Mouse (Mus musculus) cortical plate, adult 2 months (tissue): ENCODE data around the gene Fancc. TPM values are rescaled to one million over a fixed set of nuclear protein-coding genes. Genes with fewer than 3 reads are reported as not detected.

Source experiments
- H3K27ac ChIP-seq: fragments of 200-500 bp; 2 replicates; pipeline ENCODE4 v1.5.1; 2012; ENCODE audit warnings: low read length, control low read depth, inconsistent platforms; ENCODE audit not compliant: insufficient read depth
- H3K4me1 ChIP-seq: fragments of 200-500 bp; 2 replicates; pipeline ENCODE4 v1.6.1; 2011; ENCODE audit warnings: low read length; ENCODE audit not compliant: control insufficient read depth, insufficient read depth
- H3K4me3 ChIP-seq: fragments of 200-500 bp; 2 replicates; pipeline ENCODE4 v1.5.1; 2011; ENCODE audit warnings: mild to moderate bottlenecking, low read length, control low read depth; ENCODE audit not compliant: insufficient read depth
- CTCF ChIP-seq: fragments of 200-500 bp; IDR thresholded peaks from 2 replicates; pipeline ENCODE4 v1.5.1; 2011; ENCODE audit warnings: mild to moderate bottlenecking, control low read depth, low read length; ENCODE audit not compliant: insufficient read depth; ENCODE audit errors: extremely low read depth
- POLR2A ChIP-seq: fragments of 200-500 bp; IDR thresholded peaks from 2 replicates; pipeline ENCODE4 v1.6.1; 2011; ENCODE audit warnings: mild to moderate bottlenecking, low read length, control low read depth; ENCODE audit not compliant: insufficient read depth; ENCODE audit errors: extremely low read depth
- polyA plus RNA-seq: library from polyadenylated mRNA; depleted of rRNA; stranded (reverse); fragments of >200 nt; gene quantifications from 2 replicates; pipeline ENCODE4 v1.2.3, GENCODE M21; 2012

Gene Fancc
- polyA plus RNA-seq, 1 experiment: 12.3 TPM

- H3K27ac ChIP-seq: no peak overlapping the region
- H3K4me3 ChIP-seq: no peak overlapping the region
- no peaks in the 10 kb centered on the region for H3K4me1 ChIP-seq
- no peak for TF ChIP-seq CTCF
- TF ChIP-seq POLR2A: no peak
These were observed 9.4 kb downstream of the Fancc start for GRCm38 (mm10) chr13:63487707-63488042.

- Histone ChIP-seq H3K27ac (no peak overlapping the region), H3K4me3 (no peak overlapping the region), H3K4me1 (no peaks in the 10 kb centered on the region)
- TF ChIP-seq CTCF (no peak), POLR2A (no peak)
These were observed 10.0 kb downstream of the Fancc start for GRCm38 (mm10) chr13:63486791-63487706.

GRCm38 (mm10) chr13:63475356-63475755 is 21.7 kb downstream of the Fancc start:
- TF ChIP-seq CTCF (no peak), POLR2A (no peak)
- Histone ChIP-seq H3K4me3 (no peak overlapping the region), H3K27ac (no peak overlapping the region), H3K4me1 (no peaks in the 10 kb centered on the region)

GRCm38 (mm10) chr13:63452898-63453297 is 44.2 kb downstream of the Fancc start:
- no peak overlapping the region for H3K27ac ChIP-seq
- no peak overlapping the region for H3K4me3 ChIP-seq
- no peaks in the 10 kb centered on the region for H3K4me1 ChIP-seq
- no peak for TF ChIP-seq POLR2A
- no peak for TF ChIP-seq CTCF

- Histone ChIP-seq H3K27ac (no peak overlapping the region), H3K4me3 (no peak overlapping the region), H3K4me1 (no peaks in the 10 kb centered on the region)
- TF ChIP-seq POLR2A (no peak), CTCF (no peak)
These were observed 45.9 kb downstream of the Fancc start for GRCm38 (mm10) chr13:63451140-63451539.

- H3K4me1 ChIP-seq: no peaks in the 10 kb centered on the region
- H3K4me3 ChIP-seq: no peak overlapping the region
- no peak for TF ChIP-seq POLR2A
- no peak for TF ChIP-seq CTCF
- H3K27ac ChIP-seq: no peak overlapping the region
These were observed 51.7 kb downstream of the Fancc start for GRCm38 (mm10) chr13:63445419-63445818.

GRCm38 (mm10) chr13:63432759-63433158 is 64.3 kb downstream of the Fancc start:
- peaks cover 1% of the 10 kb centered on the region; the same call in 1 of the 2 replicates for H3K4me1 ChIP-seq
- 0 out of 2 replicates have a peak, but pooled peaks have one; percentile 11 for TF ChIP-seq CTCF
- no peak for TF ChIP-seq POLR2A
- no peak overlapping the region for H3K4me3 ChIP-seq
- no peak overlapping the region for H3K27ac ChIP-seq

GRCm38 (mm10) chr13:63431857-63432191 is 65.3 kb downstream of the Fancc start:
- Histone ChIP-seq H3K4me1 (peaks cover 1% of the 10 kb centered on the region; the same call in 1 of the 2 replicates), H3K4me3 (peak overlapping the region; percentile 71), H3K27ac (peak overlapping the region; percentile 97)
- TF ChIP-seq POLR2A: no peak

GRCm38 (mm10) chr13:63431030-63431856 is 65.8 kb downstream of the Fancc start:
- Histone ChIP-seq H3K27ac (peak overlapping the region; percentile 97), H3K4me1 (peaks cover 1% of the 10 kb centered on the region; the same call in 1 of the 2 replicates), H3K4me3 (peak overlapping the region; percentile 71)
- TF ChIP-seq CTCF (no peak), POLR2A (peak; percentile 63; the same call in 1 of the 2 replicates)
